Mouse (Mus musculus): ENCODE measurements around the gene Olfr1156. TPM values are rescaled to one million over a fixed set of nuclear protein-coding genes. Genes with fewer than 3 reads are reported as not detected.

The Olfr1156 gene
- not detected for total RNA-seq (2023)

DNA sequence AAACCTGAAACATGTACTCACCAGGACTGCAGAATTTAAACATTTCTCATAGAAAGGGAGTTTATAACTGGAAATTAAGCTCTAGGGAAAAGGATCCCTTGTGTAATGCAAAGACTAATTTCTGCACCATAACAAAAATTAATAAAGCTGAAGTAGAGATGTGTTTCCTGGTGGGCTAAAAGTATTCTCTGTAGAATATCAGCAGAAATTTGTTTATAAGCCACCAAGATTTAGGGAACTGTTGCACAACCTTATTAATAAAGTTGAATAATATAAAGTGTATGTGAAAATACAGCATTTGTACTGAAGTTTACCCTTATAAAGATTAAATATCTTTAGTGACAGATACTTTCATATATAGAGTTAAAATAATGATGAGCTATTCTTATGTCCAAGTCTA is at the start of gene Olfr1156:
Gene Olfr1156, minus strand, starts transcription at position 101 of the 400 bp plus-strand sequence.

DNA sequence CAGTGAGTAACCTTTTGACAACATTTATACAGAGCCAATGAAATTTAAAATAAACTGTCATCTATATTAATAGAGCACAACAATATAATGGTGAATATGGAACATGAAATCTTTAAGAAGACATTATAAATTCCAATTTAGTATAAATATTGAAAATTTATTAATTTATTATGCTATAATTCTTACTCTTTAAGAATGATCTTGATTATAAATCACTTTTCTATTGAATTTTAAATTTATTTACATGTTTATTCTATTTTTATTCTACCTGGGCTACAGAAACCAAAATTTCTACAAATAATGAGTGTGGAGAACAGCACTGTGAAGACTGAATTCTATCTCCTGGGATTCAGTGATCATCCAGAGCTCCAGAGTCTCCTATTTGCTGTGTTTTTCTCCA is 36.9 kb upstream of the Olfr1156 start, which contains the start of gene Olfr1158:
Gene Olfr1158, plus strand, starts transcription at position 301 of the 400 bp plus-strand sequence.

DNA sequence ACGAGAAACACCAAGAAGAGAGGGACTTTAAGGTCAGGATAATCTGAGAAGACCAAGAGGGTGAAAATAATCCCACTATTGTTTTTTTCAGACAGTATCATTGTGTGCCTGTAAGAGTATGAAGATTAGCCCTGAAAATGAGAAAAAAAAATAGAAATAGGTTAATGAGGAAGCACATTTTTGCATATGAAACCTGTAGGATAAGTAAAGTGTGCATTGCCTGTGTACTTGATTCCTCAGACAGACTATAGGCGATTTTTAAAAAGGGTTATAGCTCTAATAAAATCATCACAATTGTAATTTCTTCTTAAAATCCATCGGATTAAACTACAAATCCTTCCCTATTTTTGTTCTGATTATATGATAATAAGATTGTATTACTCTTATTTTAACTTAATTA is 21.7 kb upstream of the Olfr1156 start, which contains the start of gene Olfr74:
Gene Olfr74, minus strand, starts transcription at position 101 of the 400 bp plus-strand sequence.

DNA sequence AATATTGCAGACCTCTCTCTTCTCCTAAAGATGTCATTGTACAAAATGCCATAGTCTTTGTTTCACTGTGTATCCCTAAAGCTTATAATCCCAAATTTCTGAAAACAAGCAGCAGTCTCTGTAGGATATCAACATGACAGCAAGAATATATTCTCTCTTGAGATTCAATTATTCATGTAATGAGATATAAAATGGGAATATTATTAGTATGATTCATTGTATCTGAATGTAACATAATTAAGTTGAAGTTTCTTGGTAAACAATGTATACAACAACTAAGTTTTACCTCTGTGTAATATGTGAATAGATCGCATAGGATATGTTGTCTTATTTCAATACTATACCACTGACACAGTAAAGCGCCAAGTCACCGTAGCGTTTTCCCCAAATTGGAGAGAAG is 15.3 kb upstream of the Olfr1156 start, which contains the start of gene Olfr1157:
Gene Olfr1157, minus strand, starts transcription at position 101 of the 400 bp plus-strand sequence.

DNA sequence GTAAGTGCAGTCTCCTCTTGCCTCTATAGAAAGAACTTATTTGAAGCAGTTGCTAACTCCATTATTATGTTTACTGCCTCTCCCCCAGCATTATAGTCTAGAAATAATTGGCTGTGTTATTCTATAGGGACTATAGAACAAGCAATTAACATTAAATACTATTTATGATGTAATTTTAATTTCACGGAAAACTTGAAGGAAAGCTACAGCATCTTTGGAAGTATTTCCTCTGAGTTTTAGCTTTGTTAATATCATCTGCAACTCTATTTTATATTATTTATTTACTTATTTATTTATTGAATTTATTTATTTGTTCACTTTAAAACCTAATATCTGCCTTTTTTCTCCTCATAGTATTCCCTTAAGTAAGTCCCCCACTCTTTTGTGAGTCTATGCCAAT is 7.9 kb downstream of the Olfr1156 start, which contains the start of gene Olfr1155:
Gene Olfr1155, minus strand, starts transcription at position 101 of the 400 bp plus-strand sequence.

DNA sequence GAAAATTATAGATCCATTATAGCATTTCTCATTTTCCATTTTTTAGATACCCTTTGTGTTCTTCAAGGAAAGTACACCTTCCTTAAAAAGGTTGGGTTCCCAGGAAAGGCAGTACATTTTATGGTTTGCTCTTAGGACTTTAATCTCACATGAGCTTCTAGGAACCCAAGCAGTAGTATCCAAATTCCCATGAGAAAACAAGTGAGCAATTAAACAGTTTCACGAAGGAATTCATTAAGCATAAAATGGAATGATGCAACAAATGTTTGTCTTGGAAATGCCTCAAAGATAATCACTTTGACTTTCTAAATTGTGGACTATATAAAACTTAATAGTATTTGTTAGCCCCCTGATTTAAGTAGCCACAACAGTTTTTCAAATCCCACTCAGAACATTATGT is 47.8 kb downstream of the Olfr1156 start, which contains the start of gene Olfr1154:
Gene Olfr1154, minus strand, starts transcription at position 101 of the 400 bp plus-strand sequence.

Other genes starting within 250 kb of the Olfr1156 start
- gene Olfr1137, start 239.9 kb downstream of the Olfr1156 start, total RNA-seq (2023): not detected
- not detected for gene Olfr1138, start 213.1 kb downstream of the Olfr1156 start, total RNA-seq (2023)
- gene Olfr1140, start 209.3 kb downstream of the Olfr1156 start, total RNA-seq (2023): not detected
- gene Olfr1141, start 199.1 kb downstream of the Olfr1156 start, total RNA-seq (2023): not detected
- gene Olfr152, start 173.6 kb downstream of the Olfr1156 start, total RNA-seq (2023): not detected
- gene Olfr1143, start 152.5 kb downstream of the Olfr1156 start, total RNA-seq (2023): not detected
- gene Olfr1145, start 143.3 kb downstream of the Olfr1156 start, total RNA-seq (2023): not detected
- gene Olfr1148, start 122.6 kb downstream of the Olfr1156 start, total RNA-seq (2023): not detected
- gene Olfr1150-ps1, start 109.1 kb downstream of the Olfr1156 start, total RNA-seq (2023): not detected
- gene Olfr1151, start 97.2 kb downstream of the Olfr1156 start, total RNA-seq (2023): not detected
- not detected for gene Olfr1152, start 86.6 kb downstream of the Olfr1156 start, total RNA-seq (2023)
- not detected for gene Olfr1153, start 58.1 kb downstream of the Olfr1156 start, total RNA-seq (2023)
- gene Olfr1154, start 47.9 kb downstream of the Olfr1156 start, total RNA-seq (2023): not detected
- gene Olfr1155, start 8.0 kb downstream of the Olfr1156 start, total RNA-seq (2023): not detected
- gene Olfr1157, start 15.2 kb upstream of the Olfr1156 start, total RNA-seq (2023): not detected
- not detected for gene Olfr74, start 21.6 kb upstream of the Olfr1156 start, total RNA-seq (2023)
- gene Olfr1158, start 37.0 kb upstream of the Olfr1156 start, total RNA-seq (2023): not detected
- not detected for gene Olfr1160, start 55.2 kb upstream of the Olfr1156 start, total RNA-seq (2023)
- not detected for gene Olfr1161, start 69.7 kb upstream of the Olfr1156 start, total RNA-seq (2023)
- gene Olfr73, start 84.6 kb upstream of the Olfr1156 start, total RNA-seq (2023): not detected
- gene Olfr1162, start 98.0 kb upstream of the Olfr1156 start, total RNA-seq (2023): not detected
- not detected for gene Olfr1163, start 118.7 kb upstream of the Olfr1156 start, total RNA-seq (2023)
- gene Olfr1164, start 140.9 kb upstream of the Olfr1156 start, total RNA-seq (2023): not detected
- not detected for gene Olfr1166, start 175.2 kb upstream of the Olfr1156 start, total RNA-seq (2023)
- not detected for gene Olfr1167, start 202.1 kb upstream of the Olfr1156 start, total RNA-seq (2023)
- gene Olfr1168, start 228.8 kb upstream of the Olfr1156 start, total RNA-seq (2023): not detected